Mouse (Mus musculus) pancreas, adult 10 weeks (tissue): ENCODE data around the gene Chat. TPM values are rescaled to one million over a fixed set of nuclear protein-coding genes. Genes with fewer than 3 reads are reported as not detected.

Source experiments
- polyA plus RNA-seq: library from polyadenylated mRNA; stranded (reverse); fragments of 350-450 nt; fragmentation: Illumina TruSeq; extraction: RNeasy Lipid Tissue Mini Kit (QIAGEN cat#74804); gene quantifications from one replicate; pipeline ENCODE4 v1.2.3, GENCODE M21; 2015; ENCODE audit warnings: low read depth, low replicate concordance; ENCODE audit not compliant: insufficient read depth

Gene Chat
- polyA plus RNA-seq, result not detected

DNA sequence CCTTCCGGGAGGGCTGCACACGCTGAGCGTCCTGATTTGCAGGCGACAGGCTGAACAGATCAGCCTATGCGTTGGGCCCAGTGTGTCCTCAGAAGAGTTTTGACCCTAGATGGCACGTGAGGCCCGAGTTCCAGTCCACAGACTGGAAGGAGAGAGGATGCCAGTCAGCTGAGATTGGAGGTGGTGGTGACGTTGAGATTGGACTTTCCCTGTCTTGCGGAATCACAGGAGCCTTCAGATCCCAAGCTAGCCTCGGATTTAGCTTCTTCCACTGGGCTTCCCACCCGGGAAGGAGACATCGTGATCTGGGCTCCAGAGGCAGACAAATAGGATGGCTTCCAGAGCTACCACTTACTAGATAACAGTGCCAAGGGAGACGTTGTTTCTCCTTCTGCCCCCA is at the start of gene Chat:
Gene Chat (minus strand): TSS at position 101 of the 400 bp plus-strand sequence.

DNA sequence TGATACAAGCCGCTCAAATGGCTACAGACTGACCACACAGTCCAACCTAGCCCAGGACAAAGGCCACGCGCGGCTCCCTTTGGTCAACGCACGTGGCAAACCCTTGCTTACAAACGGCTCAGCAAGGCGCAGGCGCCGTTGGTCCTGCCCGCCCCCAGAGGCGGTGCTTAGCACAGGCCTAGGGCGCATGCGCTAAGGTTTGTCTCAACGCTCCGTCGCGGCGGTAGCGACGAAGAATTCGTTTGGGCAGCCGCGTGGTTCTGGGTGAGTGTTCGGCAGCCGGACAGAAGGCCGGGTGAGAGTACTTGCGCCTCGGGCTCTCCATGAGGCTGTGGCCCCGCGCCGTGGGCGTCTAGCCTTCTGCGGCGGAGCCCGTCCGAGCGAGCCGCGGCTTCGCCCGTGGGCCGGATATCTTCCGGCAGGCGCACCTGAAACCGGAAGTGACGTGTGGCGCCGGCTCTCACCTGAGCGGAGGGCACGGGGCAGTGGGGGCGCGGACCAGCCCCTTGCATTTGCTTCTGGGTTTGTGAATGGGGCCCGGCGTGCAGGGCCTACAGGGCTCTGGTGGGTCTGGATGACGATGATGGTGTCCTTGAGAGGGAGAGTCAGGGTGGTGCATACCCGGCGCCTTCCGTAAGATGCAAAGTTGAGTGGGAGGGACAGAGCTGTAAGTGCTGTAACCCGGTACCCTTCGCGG is 47.7 kb upstream of the Chat start, which contains the start of gene Ercc6:
Gene Ercc6 (plus strand): TSS at position 186 of the 697 bp plus-strand sequence.

DNA sequence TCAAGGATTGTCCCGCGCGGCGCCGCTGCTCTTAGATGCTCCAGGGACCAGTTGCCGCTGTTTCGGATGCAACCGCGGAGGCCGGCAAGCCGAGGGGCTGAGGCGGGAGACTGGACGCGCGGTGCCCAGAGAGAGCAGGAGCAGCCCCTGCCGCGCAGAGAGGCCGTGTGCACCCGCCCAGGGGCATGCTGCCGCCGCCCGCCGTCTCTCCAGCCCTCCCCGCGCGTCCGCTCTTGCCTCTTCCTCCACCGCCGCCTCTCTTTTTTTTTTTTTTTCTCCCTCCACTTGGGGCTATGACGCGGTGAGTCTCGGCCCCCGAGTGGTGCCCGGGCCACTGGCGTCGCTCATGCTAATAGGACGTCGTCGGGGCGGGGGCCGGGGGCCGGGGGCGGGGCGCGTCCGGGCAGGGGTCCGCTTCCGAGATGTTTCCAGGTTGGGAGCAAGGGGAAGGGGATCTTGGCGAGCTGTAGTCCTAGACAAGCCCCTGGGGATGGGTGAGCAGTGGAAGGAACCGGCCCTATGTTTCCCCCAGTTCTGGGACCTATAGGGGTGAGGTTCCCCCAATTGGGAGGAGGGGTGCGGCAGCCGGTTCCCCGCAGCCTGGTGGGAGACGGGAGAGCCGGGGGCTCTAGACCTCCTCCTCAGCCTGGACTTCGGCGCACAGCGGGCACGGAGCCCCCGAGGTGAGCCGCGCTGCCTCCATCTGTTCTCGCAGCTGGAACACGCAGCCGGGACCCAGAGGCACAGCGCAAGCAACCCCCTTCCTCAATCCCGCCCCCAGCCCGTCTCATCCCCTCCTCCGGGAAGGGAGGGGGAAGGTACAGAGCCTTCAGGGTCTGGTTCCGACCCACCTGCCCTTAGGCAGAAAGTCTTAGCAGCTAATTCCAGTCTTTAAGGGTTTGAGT is 936 bp downstream of the Chat start, which contains the start of gene Slc18a3:
Gene Slc18a3 (minus strand): TSS at position 250 of the 905 bp plus-strand sequence.

DNA sequence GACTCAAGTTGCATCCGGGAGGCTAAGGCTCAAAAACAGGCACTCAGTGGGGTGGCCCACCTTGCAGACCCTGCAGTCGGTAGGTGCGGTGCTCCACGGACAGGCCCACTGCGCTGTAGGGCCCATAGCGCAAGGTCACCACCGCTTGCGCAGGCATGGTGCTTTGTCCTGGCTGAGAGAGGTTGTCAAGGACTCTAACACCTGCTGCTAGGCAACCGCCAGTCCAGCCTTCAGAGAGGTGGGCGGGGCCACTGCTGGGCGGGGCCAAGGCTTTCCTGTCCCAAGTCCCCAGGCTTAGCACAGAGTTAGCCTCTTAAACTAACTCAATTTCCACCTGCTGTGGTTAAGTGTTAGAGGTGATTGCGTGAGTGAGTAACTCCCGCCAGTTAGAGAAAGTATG is 77.6 kb downstream of the Chat start, which contains the start of gene 1700024G13Rik:
Gene 1700024G13Rik (minus strand): TSS at position 196 of the 400 bp plus-strand sequence.

Other genes with a start within 250 kb of the Chat start
- 2.8 TPM for gene Ogdhl, start 144.0 kb downstream of the Chat start, polyA plus RNA-seq
- gene 1700024G13Rik, start 77.6 kb downstream of the Chat start, polyA plus RNA-seq, result not detected
- gene Slc18a3, start 1.1 kb downstream of the Chat start, polyA plus RNA-seq, result not detected
- gene Ercc6, start 47.5 kb upstream of the Chat start, polyA plus RNA-seq, result 4.5 TPM
- gene Prrxl1, start 133.4 kb upstream of the Chat start, polyA plus RNA-seq, result not detected
- 0.33 TPM for gene 3425401B19Rik, start 219.3 kb upstream of the Chat start, polyA plus RNA-seq